In the genomic region with DNA sequence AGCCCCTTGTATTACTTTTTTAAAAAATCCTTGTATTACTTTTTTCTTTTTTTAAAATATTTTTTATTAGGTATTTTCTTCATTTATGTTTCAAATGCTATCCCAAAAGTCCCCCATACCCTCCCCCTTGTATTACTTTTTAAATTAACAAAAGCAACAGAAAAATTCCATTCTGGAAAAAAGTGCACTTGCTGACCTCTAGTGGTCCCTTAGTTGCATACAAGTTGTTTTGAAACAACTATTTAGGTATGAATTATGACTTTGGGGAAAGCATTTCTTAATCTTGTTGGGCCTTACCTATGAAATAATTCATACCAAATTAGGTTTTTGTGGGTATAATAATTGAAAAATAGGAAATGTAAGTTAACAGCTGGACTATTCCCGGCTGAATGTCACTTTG, we compare ENCODE assay signal across 17 mouse cellular contexts. TPM values are rescaled to one million over a fixed set of nuclear protein-coding genes. Genes with fewer than 3 reads are reported as not detected.
DNase-seq lines count a peak whose midpoint lies in the region; ATAC-seq lines count a peak whose summit lies in the region.
"Had no signal": no experiment of that assay in that cellular context is flagged by ENCODE, and none has a peak within 500 bp of the region (broad histone marks: within the 10 kb centered on the region; RNA-seq: fewer than 3 reads in every experiment).

No protein-coding gene starts in this region.

- H3K27me3 ChIP-seq in kidney, embryonic 14.5 days (ENCODE audit: control insufficient read depth, insufficient read depth, low read length), result no peaks in the 10 kb centered on the region

- H3K9ac ChIP-seq in kidney, embryonic 14.5 days (ENCODE audit: low read depth, low read length), result no peak overlapping the region

- no peak overlapping the region for H3K4me3 ChIP-seq in kidney, embryonic 14.5 days (ENCODE audit: low read length)
- H3K4me3 ChIP-seq in brown adipose tissue, adult 24 weeks (ENCODE audit: insufficient read depth, low read depth, low read length), result no peak overlapping the region

- no peaks in the 10 kb centered on the region for H3K36me3 ChIP-seq in kidney, embryonic 14.5 days (ENCODE audit: control insufficient read depth, insufficient read depth, low read length)

- H3K27ac ChIP-seq in kidney, embryonic 14.5 days (ENCODE audit: low read depth, low read length), result no peak overlapping the region
- H3K27ac ChIP-seq in brown adipose tissue, adult 24 weeks (replicated peaks; ENCODE audit: low read depth, low read length), result peak overlapping the region; percentile 59; the same call in 1 of the 2 replicates

- H3K9me3 ChIP-seq in kidney, embryonic 14.5 days (ENCODE audit: control insufficient read depth, low read length), result no peaks in the 10 kb centered on the region

- no peak for ATAC-seq in kidney, embryonic 14.5 days (ENCODE audit: low FRiP score, low TSS enrichment)

- H3K4me2 ChIP-seq in kidney, embryonic 14.5 days (replicated peaks; ENCODE audit: low read depth, low read length), result no peak overlapping the region

- WGBS in kidney, embryonic 14.5 days, result 42% methylated on average over 1 of the region's 1 CpGs

- H3K4me1 ChIP-seq in kidney, embryonic 14.5 days (ENCODE audit: control insufficient read depth, insufficient read depth, low read length), result no peaks in the 10 kb centered on the region
- H3K4me1 ChIP-seq in brown adipose tissue, adult 24 weeks (ENCODE audit: control insufficient read depth, insufficient read depth, insufficient read length, low read length), result no peaks in the 10 kb centered on the region

- intact Hi-C loops in left cerebral cortex, postnatal 36 days (cut with DNase I), result loop anchor here (2.0 kb wide), 1 partner anchor 71 kb away; no protein-coding TSS in a partner anchor

- peak; percentile 39 for DNase-seq in embryo, embryonic 11 days
- no peak for DNase-seq in embryo, embryonic 9.5 days (ENCODE audit: extremely low spot score)
- peak; percentile 10 to 12 for DNase-seq in kidney, postnatal 36 days
- peak; percentile 66 for DNase-seq in 3T3-L1 (ENCODE audit: low read depth, low spot score)
- DNase-seq in left cerebral cortex, postnatal 36 days (ENCODE audit: low spot score in 2 of 2), result no peak
- no peak for DNase-seq in left cerebral cortex, adult 9 months (ENCODE audit: low spot score in 2 of 2)
- DNase-seq: B cell, adult 2 months; cerebellum, adult 8-10 months; kidney, postnatal 4 days had no signal

RNA-seq across cellular contexts. Expression of a gene that starts 13.4 kb away (rescaled TPM):
- 0.19 TPM in 1 of 2 replicates, not detected in the other for polyA plus RNA-seq in kidney, embryonic 14.5 days (2014; fragmentation: Nextera tagmentation; extraction: Ambion mirVana)
- 1.4 and 1.9 TPM in 2 replicates for polyA plus RNA-seq in brown adipose tissue, adult 24 weeks (2012; ENCODE audit: insufficient read depth, insufficient read length, missing spikeins)
- not detected for total RNA-seq in left cerebral cortex, postnatal 36 days (2021)
- polyA plus RNA-seq: frontal cortex, adult 2 months; hindbrain, embryonic 11.5 days; limb, embryonic 11.5 days; neural tube, embryonic 11.5 days; stomach, embryonic 14.5 days had no signal

RNA-seq across cellular contexts. Expression of a gene that starts 22.4 kb away (rescaled TPM):
- polyA plus RNA-seq in kidney, embryonic 14.5 days (2014; fragmentation: Nextera tagmentation; extraction: Ambion mirVana), result 46.6 and 55.4 TPM in 2 replicates
- polyA plus RNA-seq in brown adipose tissue, adult 24 weeks (2012; ENCODE audit: insufficient read depth, insufficient read length, missing spikeins), result 174 and 180 TPM in 2 replicates
- total RNA-seq in left cerebral cortex, postnatal 36 days (2021), result 100 to 1,000 TPM; 134 to 153 TPM

RNA-seq across cellular contexts. Expression of a gene that starts 32.7 kb away (rescaled TPM):
- polyA plus RNA-seq in kidney, embryonic 14.5 days (2014; fragmentation: Nextera tagmentation; extraction: Ambion mirVana), result 30.4 and 34.1 TPM in 2 replicates
- polyA plus RNA-seq in brown adipose tissue, adult 24 weeks (2012; ENCODE audit: insufficient read depth, insufficient read length, missing spikeins), result 73.7 and 89.2 TPM in 2 replicates
- 10 to 100 TPM; 18.0 to 20.5 TPM for total RNA-seq in left cerebral cortex, postnatal 36 days (2021)

RNA-seq across cellular contexts. Expression of a gene that starts 48.3 kb away (rescaled TPM):
- polyA plus RNA-seq in kidney, embryonic 14.5 days (2014; fragmentation: Nextera tagmentation; extraction: Ambion mirVana), result 0.49 and 1.0 TPM in 2 replicates
- 2.0 and 2.4 TPM in 2 replicates for polyA plus RNA-seq in brown adipose tissue, adult 24 weeks (2012; ENCODE audit: insufficient read depth, insufficient read length, missing spikeins)
- total RNA-seq in left cerebral cortex, postnatal 36 days (2021), result not detected
- total RNA-seq: megakaryocyte, adult 5-6 weeks had no signal

Comparison
In these comparisons a context has a peak if more than half of its experiments do, and no peak if none do; other contexts are left out.
1. DNase-seq: peak in embryo, embryonic 11 days (single experiment), kidney, postnatal 36 days (2 of 2) and 3T3-L1 (single experiment); none in embryo, embryonic 9.5 days (single experiment), left cerebral cortex, postnatal 36 days (0 of 2) and left cerebral cortex, adult 9 months (0 of 2).